Mouse (Mus musculus): ENCODE data around the gene Hoxc9.

GRCm38 (mm10) chr15:102977423-102977974, 1.3 kb downstream of the Hoxc9 start:
- TF ChIP-seq ZC3H11A (IDR thresholded peaks at IDR 0.05; ENCODE audit: borderline replicate concordance, low read depth, low read length) (no peak), HCFC1 (IDR thresholded peaks at IDR 0.05; ENCODE audit: borderline replicate concordance, insufficient read depth, low read length) (no peak), ZNF384 (IDR thresholded peaks at IDR 0.05; ENCODE audit: low read depth, low read length) (no peak), CHD2 (IDR thresholded peaks at IDR 0.05; ENCODE audit: low read depth, low read length) (no peak)

All from ES-E14 (cell line).